Mouse (Mus musculus) neural tube, embryonic 11.5 days (tissue): ENCODE data around the gene Cfap54. TPM values are rescaled to one million over a fixed set of nuclear protein-coding genes. Genes with fewer than 3 reads are reported as not detected.

ENCODE experiments used
- ATAC-seq: fragments of 200-750 bp; cut with Nextera tagmentation; 2 replicates; pipeline ENCODE4 v1.8.0; 2017; ENCODE audit warnings: moderate number of reproducible peaks, mild to moderate bottlenecking, moderate TSS enrichment, moderate library complexity; ENCODE audit not compliant: insufficient read depth, low FRiP score, low TSS enrichment
- DNase-seq: peaks from one replicate; pipeline ENCODE4 v3.0.0-alpha.2; 2015; ENCODE audit warnings: low spot score
- H3K27ac ChIP-seq: fragments of 300-500 bp; sonication (generic); 2 replicates; pipeline ENCODE4 v1.5.1; 2014; ENCODE audit warnings: low read depth, mild to moderate bottlenecking, low read length
- H3K27me3 ChIP-seq: fragments of 300-500 bp; sonication (generic); 2 replicates; pipeline ENCODE4 v1.6.1; 2014; ENCODE audit warnings: mild to moderate bottlenecking, low read length, mixed read lengths; ENCODE audit not compliant: control insufficient read depth, insufficient read depth
- H3K36me3 ChIP-seq: fragments of 300-500 bp; sonication (generic); 2 replicates; pipeline ENCODE4 v1.6.1; 2014; ENCODE audit warnings: mild to moderate bottlenecking, low read length, moderate library complexity, mixed read lengths; ENCODE audit not compliant: control insufficient read depth, insufficient read depth
- H3K4me1 ChIP-seq: fragments of 300-500 bp; sonication (generic); 2 replicates; pipeline ENCODE4 v1.6.1; 2014; ENCODE audit warnings: low read length, mixed read lengths; ENCODE audit not compliant: control insufficient read depth, insufficient read depth
- H3K4me2 ChIP-seq: fragments of 300-500 bp; sonication (generic); 2 replicates; pipeline ENCODE4 v1.6.1; 2014; ENCODE audit warnings: low read depth, mild to moderate bottlenecking, moderate library complexity
- H3K4me3 ChIP-seq: fragments of 300-500 bp; sonication (generic); 2 replicates; pipeline ENCODE4 v1.5.1; 2014; ENCODE audit warnings: low read depth, low read length
- H3K9ac ChIP-seq: fragments of 300-500 bp; sonication (generic); 2 replicates; pipeline ENCODE4 v1.6.1; 2014; ENCODE audit warnings: mild to moderate bottlenecking, low read length
- H3K9me3 ChIP-seq: fragments of 300-500 bp; sonication (generic); 2 replicates; pipeline ENCODE4 v1.6.1; 2016; ENCODE audit warnings: low read length; ENCODE audit not compliant: control insufficient read depth
- WGBS: fragments of 180-500 bp; shearing (Covaris S2); extraction: QIAGEN DNeasy Blood & Tissue Kit; methylation state at CpG from one replicate; pipeline ENCODE4 v1.1.7; 2014; 5-methylcytosine and 5-hydroxymethylcytosine counted together
- polyA plus RNA-seq: library from polyadenylated mRNA; unstranded; fragments of >200 nt; fragmentation: Nextera tagmentation; extraction: Ambion mirVana; gene quantifications from 2 replicates; pipeline ENCODE4 v1.2.1, GENCODE M21; 2014

Gene Cfap54
- polyA plus RNA-seq, 1 experiment from 2014 or later: 0.21 TPM

- 84% methylated on average over 6 of the region's 6 CpGs for WGBS
These were observed 27.6 kb downstream of the Cfap54 start for GRCm38 (mm10) chr10:93053867-93054266.

GRCm38 (mm10) chr10:93053315-93053714, 28.1 kb downstream of the Cfap54 start:
- Histone ChIP-seq H3K36me3 (no peaks in the 10 kb centered on the region), H3K27me3 (no peaks in the 10 kb centered on the region), H3K9ac (no peak overlapping the region), H3K9me3 (no peaks in the 10 kb centered on the region), H3K4me2 (no peak overlapping the region), H3K27ac (no peak overlapping the region), H3K4me1 (no peaks in the 10 kb centered on the region), H3K4me3 (no peak overlapping the region)
- DNase-seq (no peak), ATAC-seq (no peak)
- 85% methylated on average over 4 of the region's 4 CpGs for WGBS

More at GRCm38 (mm10) chr10:93053867-93054266, 27.6 kb downstream of the Cfap54 start:
- no peaks in the 10 kb centered on the region for H3K27me3 ChIP-seq
- no peak overlapping the region for H3K27ac ChIP-seq
- H3K9ac ChIP-seq: no peak overlapping the region
- DNase-seq: no peak
- H3K4me3 ChIP-seq: no peak overlapping the region
- no peaks in the 10 kb centered on the region for H3K4me1 ChIP-seq
- ATAC-seq: no peak
- H3K9me3 ChIP-seq: no peaks in the 10 kb centered on the region
- H3K36me3 ChIP-seq: no peaks in the 10 kb centered on the region
- no peak overlapping the region for H3K4me2 ChIP-seq

- DNase-seq (peak; percentile 82), ATAC-seq (no peak)
- Histone ChIP-seq H3K4me2 (peak overlapping the region; percentile 13; the same call in 1 of the 2 replicates), H3K4me1 (no peaks in the 10 kb centered on the region), H3K9me3 (no peaks in the 10 kb centered on the region), H3K4me3 (no peak overlapping the region), H3K36me3 (no peaks in the 10 kb centered on the region), H3K9ac (no peak overlapping the region), H3K27ac (no peak overlapping the region), H3K27me3 (no peaks in the 10 kb centered on the region)
- 39% methylated on average over 13 of the region's 13 CpGs for WGBS
These were observed 30.2 kb downstream of the Cfap54 start for GRCm38 (mm10) chr10:93051016-93051726.

- Histone ChIP-seq H3K27ac (no peak overlapping the region), H3K4me1 (no peaks in the 10 kb centered on the region), H3K36me3 (no peaks in the 10 kb centered on the region), H3K9me3 (no peaks in the 10 kb centered on the region), H3K9ac (no peak overlapping the region), H3K27me3 (no peaks in the 10 kb centered on the region), H3K4me3 (no peak overlapping the region), H3K4me2 (no peak overlapping the region)
- WGBS: 55% methylated on average over 3 of the region's 3 CpGs
- DNase-seq (no peak), ATAC-seq (no peak)
These were observed 30.8 kb downstream of the Cfap54 start for GRCm38 (mm10) chr10:93050571-93050970.

- ATAC-seq (no peak), DNase-seq (no peak)
- no peak overlapping the region for H3K27ac ChIP-seq
- H3K9ac ChIP-seq: no peak overlapping the region
- 92% methylated on average over 10 of the region's 10 CpGs for WGBS
- H3K36me3 ChIP-seq: no peaks in the 10 kb centered on the region
- no peak overlapping the region for H3K4me3 ChIP-seq
- H3K4me1 ChIP-seq: no peaks in the 10 kb centered on the region
- H3K27me3 ChIP-seq: no peaks in the 10 kb centered on the region
- no peak overlapping the region for H3K4me2 ChIP-seq
- no peaks in the 10 kb centered on the region for H3K9me3 ChIP-seq
These were observed 38.2 kb downstream of the Cfap54 start for GRCm38 (mm10) chr10:93043195-93043594.

- WGBS: 93% methylated on average over 3 of the region's 3 CpGs
- DNase-seq: no peak
- Histone ChIP-seq H3K9ac (no peak overlapping the region), H3K4me1 (no peaks in the 10 kb centered on the region), H3K4me3 (no peak overlapping the region), H3K27me3 (no peaks in the 10 kb centered on the region), H3K9me3 (no peaks in the 10 kb centered on the region), H3K27ac (no peak overlapping the region), H3K4me2 (no peak overlapping the region), H3K36me3 (no peaks in the 10 kb centered on the region)
- no peak for ATAC-seq
These were observed 39.6 kb downstream of the Cfap54 start for GRCm38 (mm10) chr10:93041850-93042249.

DNA sequence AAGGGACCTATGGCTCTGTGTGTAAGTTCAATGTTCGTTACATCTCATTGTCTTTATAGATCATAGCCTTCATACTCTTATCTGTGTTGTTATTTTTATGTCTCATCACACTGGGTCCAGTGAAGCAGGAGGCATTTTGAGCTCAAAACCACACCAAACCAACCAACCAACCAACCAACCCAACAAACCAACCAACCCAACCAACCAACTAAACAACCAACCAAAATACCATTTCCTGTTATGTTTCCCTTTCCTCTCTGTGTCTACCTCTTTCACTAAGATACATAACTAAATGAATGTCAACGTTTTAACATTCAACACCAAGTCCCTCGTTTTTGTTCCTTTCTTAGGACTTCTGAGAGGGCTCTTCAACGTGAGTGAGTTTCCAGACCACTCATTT, 40.0 kb downstream of the Cfap54 start:
- Histone ChIP-seq H3K36me3 (no peaks in the 10 kb centered on the region), H3K4me3 (no peak overlapping the region), H3K4me2 (no peak overlapping the region), H3K27me3 (no peaks in the 10 kb centered on the region), H3K27ac (no peak overlapping the region), H3K4me1 (no peaks in the 10 kb centered on the region), H3K9ac (no peak overlapping the region), H3K9me3 (no peaks in the 10 kb centered on the region)
- DNase-seq (no peak), ATAC-seq (no peak)
- WGBS: 85% methylated on average over 4 of the region's 4 CpGs

DNA sequence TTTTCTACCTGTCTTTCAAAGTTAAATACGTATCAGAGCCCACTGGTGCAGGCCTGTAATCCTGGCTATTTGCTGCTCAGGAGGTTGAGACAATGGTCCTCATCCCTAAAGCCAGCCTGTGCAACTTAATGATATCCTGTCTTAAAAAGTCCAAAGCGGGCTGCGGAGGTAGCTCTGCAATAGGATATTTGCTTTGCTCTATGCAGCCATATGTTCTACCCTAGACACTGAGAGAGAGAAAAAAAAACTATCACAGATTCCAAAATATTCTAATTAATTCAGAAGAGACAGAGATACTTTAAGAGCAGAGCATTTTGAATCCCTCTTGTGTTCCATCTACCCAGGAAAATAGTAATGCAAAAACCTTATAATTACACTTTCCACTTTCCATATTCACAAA, 44.9 kb downstream of the Cfap54 start:
- Histone ChIP-seq H3K4me1 (no peaks in the 10 kb centered on the region), H3K4me2 (no peak overlapping the region), H3K27me3 (no peaks in the 10 kb centered on the region), H3K9ac (no peak overlapping the region), H3K4me3 (no peak overlapping the region), H3K27ac (no peak overlapping the region), H3K9me3 (no peaks in the 10 kb centered on the region), H3K36me3 (no peaks in the 10 kb centered on the region)
- DNase-seq: no peak
- 85% methylated on average over 3 of the region's 3 CpGs for WGBS
- no peak for ATAC-seq

DNA sequence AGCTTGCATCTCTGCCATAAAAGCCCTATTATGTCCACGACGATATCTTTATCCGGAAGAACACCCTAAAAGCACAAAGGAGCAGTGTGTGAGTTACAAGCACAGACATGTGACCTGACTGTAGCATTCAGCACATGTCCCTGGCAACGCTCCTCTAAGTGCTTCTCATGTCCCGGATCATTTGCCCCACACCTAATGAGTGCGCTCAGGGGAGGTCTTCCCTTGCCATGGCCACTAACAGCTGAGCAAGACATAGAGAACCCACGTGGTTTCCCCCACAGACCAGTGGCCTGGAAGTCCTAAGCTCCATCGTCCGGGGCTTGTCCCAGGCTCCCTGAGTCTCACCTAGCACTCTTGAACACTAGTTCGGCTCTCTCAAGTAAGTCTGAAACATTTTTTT, 45.9 kb downstream of the Cfap54 start:
- no peaks in the 10 kb centered on the region for H3K36me3 ChIP-seq
- ATAC-seq (no peak), DNase-seq (peak; percentile 42)
- H3K9me3 ChIP-seq: no peaks in the 10 kb centered on the region
- no peak overlapping the region for H3K4me3 ChIP-seq
- H3K4me2 ChIP-seq: no peak overlapping the region
- no peaks in the 10 kb centered on the region for H3K4me1 ChIP-seq
- H3K9ac ChIP-seq: no peak overlapping the region
- WGBS: 65% methylated on average over 10 of the region's 10 CpGs
- no peak overlapping the region for H3K27ac ChIP-seq
- no peaks in the 10 kb centered on the region for H3K27me3 ChIP-seq
